Mouse (Mus musculus) cerebellum, postnatal 4 days (tissue): ENCODE results near the gene Rom1.
A peak's percentile ranks its signal among the peaks of the same experiment; 100 is the strongest.
"Not testable (repeated sequence)": the region's sequence is repeated elsewhere in the genome, so short reads cannot be mapped to it uniquely, and the experiment has no call there.

ENCODE experiments used
- DNase-seq, 2 experiments: peaks; one replicate each; pipeline ENCODE4 v3.0.0; 2022; ENCODE audit warnings: low spot score in 2 of 2, mixed read lengths in 1 of 2

The Rom1 gene

DNA sequence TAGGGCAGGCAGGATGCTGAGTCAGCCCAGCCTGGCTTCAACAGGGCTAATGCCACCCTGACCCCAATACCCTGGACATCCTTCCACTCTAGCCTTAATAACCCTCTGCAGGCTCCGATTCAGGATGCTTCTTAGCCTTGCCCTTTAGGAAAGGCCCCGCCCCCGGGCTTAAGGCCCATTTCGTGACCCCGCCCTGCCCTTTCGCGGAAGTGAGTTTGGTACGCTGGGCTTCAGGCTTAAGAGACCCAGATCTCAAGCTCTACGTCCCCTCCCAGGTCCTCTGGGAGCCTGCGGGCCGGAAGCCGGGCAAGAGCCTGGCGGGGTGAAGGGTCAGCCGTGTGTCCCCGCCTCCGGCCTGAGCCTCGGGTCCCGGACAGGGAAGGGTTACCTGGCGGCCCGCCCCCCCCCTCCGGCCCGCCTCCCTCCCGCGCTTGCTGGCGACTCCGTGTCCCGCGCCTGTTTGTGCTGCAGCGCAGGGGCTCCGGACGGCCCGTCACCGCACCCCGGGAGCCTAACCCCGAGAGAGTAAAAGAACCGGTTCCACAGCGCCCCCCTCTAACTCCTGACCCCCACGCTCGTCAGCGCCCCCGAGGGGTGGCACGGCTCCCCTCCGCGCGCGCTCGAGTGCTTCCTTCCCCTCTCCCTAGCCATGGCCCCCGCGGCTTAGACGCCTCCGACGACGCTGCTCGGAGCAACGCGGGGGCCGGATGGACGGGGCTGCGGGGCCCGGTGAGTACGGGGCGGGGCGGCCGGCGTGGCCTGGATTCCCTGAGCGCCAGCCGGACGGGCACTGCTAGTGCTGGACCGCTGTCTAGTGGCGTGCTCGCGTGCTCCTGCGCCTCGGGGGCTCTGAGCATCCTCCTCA is at the start of gene Rom1, which contains the start of gene Eml3:
Rom1 (minus strand) TSS at position 133 of the 865 bp plus-strand sequence.
Eml3 (plus strand) TSS at position 329 of the 865 bp plus-strand sequence.
- peak in 1 of 2 experiments; percentile 64 for DNase-seq

DNA sequence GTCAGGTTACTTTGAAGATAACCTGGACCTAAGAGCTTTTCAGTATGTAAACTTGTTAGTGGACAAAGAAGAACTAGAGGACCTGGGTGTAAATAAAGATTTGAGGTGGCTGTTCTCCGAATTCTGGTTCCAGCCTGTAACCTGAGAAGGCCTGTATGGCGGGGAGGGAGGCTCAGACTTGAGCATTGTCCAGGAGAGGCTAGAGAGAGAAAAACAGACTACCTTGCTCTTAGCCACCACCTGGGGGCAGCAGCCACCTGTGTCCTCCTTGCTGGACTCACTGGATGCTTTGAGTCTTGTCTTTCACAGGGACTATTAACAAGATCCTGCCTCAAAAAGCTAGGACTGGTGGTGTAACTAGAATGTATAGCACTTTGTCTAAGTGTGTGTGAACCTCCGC is 47.4 kb upstream of the Rom1 start:
- DNase-seq: no peak

DNA sequence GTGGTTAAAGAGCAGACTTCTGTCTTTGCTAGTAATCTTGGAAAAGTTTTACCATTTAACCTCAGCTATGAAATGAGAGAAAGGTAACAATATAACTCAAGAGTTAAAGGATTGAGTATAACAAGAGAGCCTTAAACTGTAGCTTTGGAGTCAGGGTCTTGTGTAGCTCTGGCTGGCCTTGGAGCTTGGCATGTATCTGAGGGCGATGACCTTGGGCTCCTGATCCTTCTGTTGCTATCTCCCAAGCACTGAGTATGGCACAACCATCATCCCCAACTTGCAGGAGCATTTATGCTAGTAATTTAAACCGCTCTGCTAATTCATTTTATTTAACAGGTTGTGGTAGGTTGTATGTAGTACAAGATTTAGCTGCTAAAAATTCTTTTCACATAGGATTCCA is 46.3 kb upstream of the Rom1 start:
- DNase-seq: no peak

DNA sequence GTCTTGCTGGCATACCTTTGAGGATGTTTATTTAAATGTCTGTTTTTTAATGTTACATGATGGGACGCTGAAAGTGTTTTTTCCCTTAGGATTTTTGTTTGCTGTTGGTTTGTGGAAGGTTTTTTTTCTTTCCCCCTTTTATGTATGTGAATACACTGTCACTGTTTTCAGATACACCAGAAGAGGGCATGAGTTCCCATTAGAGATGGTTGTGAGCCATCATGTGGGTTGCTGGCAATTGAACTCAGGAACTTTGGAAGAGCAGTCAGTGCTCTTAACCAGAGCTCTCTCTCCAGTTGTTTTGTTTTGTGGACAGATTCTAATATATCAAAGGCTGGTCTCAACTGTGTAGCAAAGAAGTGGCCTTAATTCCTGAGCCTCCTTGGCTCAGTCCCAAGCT is 45.5 kb upstream of the Rom1 start:
- DNase-seq: no peak

DNA sequence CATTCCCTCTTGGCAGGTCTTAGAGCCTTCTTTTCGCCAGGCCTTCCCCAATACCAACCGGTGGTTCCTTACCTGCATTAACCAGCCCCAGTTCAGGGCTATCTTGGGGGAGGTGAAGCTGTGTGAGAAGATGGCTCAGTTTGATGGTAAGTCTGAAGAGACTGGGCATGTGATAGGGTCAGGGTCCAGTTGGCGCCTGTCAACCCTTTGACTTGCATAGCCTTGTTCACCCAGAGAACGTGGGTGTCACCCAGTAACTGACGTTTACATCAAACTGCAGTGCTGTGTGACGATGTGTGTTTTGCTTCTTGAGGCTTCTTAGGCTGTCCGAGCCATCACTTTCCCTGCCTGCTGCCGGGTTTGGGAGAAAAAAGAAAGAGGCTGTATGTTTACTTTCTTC is 43.3 kb upstream of the Rom1 start:
- DNase-seq: not testable (repeated sequence)

DNA sequence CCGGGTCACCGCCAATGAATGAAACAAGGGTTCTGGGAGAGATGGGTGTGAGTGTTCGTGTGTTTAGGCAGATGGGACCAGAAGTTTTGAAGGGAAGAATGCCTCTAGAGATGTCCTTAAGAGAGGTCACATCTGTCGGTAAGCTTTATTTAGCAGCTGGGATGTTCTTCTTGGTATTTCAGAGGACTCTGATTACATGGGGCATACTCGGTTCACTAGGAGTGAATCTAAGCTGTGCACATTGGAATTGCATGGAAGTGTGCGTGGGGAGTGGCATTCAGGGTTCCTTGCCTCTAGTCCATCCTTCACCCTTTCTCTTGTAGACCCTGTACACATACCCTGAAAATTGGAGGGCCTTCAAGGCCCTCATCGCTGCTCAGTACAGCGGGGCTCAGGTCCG is 38.7 kb upstream of the Rom1 start:
- DNase-seq: no peak

DNA sequence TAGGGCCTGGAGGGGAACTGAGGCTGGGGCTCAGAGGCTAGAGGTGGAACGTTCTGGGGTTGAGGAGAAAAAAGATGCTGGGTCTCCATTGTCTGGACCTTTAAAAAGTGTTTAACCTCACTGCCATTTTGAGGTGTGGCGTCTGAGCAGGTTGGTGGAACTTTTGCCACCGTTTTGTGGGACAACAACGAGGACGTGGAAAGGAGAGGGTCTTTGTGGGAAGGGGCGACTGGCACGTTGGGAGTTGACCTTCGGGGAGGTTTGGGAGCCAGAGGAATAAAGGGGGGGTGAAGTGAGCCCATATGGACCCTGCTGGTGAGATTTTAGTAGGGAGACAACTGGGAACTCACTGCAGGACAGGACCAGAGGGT is 38.2 kb upstream of the Rom1 start:
- DNase-seq: no peak

DNA sequence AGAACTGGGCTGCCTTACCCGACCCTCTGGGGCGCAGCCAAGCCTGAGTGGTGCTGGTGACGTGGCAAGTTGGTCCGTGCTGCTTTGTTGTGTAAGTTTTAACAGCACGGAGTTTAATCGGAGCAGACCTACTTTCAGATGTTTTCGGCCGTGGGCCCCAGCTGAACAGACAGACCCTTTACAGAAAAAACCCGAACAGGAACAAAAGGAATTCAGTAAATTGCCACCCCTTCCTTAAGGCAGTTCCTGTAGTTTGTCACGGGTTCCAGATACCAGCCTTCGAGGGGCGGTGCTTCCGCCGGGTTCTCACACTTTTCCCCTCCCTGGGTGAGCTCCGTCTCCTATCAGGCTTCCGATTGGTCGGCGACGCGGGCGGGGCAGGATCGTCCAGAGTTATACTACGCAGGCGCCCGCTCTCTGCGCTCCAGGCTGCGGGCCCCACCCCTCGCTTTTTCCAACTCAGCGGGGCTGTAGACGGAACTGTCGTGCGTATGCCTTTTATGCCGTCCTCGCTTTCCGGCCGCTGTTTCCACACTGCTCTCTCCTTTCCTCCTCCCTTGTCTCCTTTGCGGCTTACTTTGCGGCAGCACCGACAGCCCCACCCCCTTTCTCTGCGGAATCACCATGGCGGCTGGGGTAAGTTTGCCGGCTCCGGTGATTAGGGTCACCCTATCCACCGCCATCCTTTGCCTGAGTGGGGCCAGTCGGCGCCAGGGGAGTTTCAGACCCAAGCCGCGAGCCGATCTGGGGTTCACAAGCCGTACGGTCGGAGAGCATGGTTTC is 37.6 kb upstream of the Rom1 start, which contains the start of gene Eef1g:
Eef1g (plus strand) TSS at position 452 of the 783 bp plus-strand sequence.
- peak; percentile 91 to 97 for DNase-seq

DNA sequence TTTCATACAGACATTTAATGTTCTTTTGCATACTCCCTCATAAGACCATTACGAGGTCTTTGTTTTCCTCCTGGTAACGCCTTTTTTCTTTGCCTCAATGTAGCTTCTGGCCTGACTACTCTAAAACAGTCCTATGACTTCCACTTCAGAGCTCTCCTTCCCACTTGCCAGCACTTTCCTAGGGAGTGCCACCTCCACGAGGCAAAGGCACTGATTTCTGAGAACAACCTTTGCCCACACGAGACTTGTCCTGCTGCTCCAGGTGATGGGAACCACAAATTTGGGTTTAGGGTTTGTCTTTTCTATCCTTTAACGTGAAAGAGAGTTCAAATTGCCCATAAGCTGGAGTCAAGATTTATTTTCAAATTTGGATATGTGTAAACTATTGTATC is 37.0 kb upstream of the Rom1 start:
- no peak for DNase-seq

DNA sequence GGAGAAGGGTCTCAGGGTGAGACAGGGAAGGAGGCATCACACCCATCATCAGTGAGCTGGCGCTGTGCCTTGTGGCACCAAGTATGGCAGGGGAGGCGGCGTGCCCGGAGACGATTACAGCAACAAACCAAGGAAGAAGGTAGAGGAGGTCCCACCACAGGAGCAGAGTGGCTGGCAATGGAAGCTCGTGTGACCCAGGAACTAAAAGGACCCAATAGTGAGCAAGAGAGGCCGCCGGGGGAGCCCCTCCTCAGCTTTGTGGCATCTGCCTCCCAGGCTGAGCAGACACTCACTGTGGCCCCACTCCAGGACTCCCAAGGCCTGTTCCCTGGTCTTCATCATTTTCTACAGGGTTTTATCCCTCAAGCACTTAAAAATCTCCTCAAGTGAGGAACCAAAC is 36.6 kb upstream of the Rom1 start:
- no peak for DNase-seq

DNA sequence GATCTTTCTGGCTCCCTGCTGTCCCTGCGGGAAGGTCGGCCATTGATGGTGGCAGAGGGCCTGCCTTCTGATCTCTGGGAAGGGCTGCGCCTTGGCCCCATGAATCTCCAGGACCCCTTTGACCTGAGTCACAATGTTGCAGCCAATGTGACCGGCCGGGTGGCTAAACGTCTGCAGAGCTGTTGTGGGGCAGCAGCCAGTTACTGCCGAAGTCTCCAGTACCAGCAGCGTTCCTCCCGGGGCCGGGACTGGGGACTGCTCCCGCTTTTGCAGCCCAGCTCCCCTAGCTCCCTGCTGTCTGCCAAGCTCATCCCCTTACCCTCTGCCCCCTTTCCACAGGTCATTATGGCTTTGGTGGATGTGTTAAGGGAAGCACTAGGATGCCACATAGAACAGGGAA is 35.9 kb upstream of the Rom1 start:
- DNase-seq: no peak

DNA sequence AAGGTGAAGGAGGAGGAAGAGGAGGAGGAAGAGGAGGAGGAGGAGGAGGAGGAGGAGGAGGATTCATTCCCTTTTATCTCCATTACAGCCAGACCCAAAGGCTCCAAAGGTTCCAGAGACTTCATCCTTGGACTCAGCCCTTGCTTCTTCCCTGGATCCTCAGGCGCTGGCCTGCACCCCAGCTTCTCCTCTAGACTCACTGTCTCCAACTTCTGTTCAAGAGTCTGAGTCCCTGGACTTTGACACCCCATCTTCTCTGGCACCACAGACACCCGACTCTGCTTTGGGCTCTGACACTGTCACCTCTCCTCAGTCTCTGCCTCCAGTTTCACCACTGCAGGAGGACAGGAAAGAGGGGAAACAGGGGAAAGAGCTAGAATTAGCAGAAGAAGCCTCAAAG is 33.1 kb upstream of the Rom1 start:
- DNase-seq: no peak

DNA sequence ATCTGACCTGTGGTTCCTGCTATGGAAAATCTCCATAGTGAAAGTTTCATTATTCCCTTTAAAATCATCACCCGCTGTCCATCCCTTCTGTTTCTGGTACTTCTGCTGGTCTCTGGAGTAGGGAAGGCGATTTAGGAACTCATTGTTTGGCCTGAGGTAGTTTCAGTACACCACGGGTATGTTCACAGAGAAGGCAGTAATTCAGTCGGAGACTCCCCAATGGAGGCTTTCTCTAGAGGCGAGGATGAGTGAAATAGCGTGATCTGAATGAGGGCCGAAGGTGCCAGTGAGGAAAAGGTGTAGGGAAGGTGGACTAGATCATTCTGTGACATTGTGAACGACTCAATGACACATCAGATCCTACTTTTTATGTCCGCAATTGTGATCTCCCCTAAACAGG is 25.0 kb upstream of the Rom1 start:
- DNase-seq: no peak

DNA sequence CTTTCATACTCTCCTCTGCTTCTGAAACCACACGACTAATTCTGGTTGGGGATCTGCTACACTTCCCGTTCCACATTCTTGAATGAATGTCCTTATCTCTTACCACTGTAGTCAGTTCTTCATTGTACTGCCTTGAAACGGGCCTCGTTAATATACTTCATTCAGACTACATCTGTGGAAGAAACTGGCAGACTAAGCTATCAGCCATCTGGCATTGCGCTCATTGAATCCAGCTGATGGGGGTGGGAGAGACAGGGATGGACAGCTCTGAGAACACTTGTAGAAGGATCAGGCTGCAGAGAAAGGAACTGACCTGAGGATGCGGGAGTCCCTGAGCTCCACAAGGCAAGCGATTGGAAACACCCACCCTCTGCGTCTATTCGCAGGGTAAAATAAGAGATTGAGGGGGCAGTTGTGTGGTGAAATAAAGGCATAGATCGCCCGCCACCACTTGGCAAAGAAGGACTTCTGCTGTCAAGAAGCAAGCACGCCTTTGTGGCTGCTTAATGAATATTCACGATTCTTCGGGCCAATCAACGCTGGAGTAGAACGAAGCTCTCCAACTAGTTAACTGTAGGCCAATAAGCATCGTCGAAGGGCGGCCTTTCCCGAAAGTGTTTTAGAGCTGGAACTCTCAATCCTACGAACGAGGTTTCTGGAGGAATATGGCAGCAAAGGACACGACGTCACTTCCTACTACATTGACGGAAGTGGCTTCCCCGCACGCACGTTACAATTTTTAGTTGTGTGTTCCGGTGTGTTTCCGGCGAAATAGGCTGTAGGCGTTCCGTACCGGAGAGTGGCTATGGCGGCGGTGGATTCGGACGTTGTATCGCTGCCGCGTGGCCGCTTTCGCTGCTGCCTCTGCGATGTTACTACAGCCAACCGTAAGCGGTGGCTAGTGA is 24.2 kb upstream of the Rom1 start, which contains the start of gene Tut1:
Tut1 (plus strand) TSS at position 713 of the 905 bp plus-strand sequence.
- DNase-seq: peak; percentile 69 to 88

DNA sequence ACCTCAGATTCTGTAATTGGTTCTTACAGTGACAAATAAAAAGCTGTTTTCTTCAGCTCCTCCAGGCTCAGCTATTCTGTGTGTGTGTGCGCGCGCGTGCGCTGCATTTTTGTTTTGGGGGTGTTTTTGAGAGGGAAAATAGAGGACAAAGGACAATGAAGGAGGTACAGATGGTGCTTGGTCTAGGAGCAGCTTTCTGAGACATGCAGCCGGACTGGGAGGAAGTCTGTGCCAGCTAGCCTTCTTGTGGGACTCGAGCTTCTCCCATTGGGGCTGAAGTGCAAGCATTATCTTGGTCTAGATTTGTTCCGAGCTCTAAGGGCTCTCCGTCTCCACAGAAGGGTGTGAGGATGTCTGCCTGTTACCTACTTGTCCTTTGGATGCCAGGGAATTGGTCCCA is 23.1 kb upstream of the Rom1 start:
- no peak for DNase-seq

DNA sequence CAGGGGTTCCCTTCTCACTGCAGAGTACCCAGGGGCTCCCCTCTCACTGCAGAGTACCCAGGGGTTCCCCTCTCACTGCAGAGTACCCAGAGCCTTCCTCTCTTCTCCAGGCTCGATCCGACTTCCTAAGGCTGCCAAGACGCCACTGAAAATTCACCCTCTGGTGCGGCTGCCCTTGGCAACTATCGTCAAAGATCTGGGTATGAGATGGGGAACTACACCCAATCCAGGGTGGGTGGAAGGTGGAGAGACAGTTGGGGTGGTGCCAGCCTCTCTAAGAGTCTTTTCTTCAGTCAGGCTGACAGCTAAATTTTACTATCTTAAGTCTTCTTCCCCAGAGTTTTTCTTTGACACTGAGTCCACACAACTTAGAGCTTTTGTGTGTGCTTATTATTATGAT is 21.0 kb upstream of the Rom1 start:
- DNase-seq: no peak

DNA sequence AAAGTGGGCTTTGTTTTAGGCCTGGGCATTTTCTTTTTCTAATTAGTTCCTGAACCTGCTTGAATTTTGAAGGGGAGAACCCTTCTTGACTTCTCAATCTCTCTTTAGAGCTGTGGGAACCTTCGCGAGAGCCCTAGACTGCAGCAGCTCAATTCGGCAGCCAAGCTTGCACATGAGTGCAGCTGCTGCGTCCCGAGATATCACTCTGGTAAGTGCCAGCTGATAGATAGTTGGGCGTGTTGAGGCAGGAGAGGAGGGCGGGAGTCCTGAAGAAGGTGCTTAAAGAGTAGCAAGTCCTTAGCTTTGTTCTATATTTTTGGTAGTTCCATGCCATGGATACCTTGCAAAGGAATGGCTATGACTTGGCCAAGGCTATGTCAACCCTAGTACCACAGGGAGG is 17.8 kb upstream of the Rom1 start:
- no peak for DNase-seq

DNA sequence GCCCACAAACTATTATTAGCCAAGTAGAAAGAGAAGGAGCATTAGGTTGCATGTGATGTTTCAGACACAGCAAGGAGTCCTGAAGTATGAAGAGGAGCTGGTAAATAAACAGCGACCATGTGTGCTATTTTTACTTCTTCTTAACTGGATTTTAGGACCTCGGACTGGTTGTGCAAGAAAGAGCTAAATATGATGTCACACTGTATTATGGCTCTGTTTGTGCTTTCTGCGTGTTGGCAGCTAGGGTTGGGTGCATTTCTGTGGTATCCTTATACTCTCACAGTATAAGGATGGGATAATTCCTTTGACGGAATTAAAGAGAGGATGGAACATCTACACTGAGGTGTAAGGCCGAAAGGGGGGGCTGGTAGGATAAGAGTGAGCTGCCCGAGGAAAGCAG is 16.1 kb upstream of the Rom1 start:
- no peak for DNase-seq

DNA sequence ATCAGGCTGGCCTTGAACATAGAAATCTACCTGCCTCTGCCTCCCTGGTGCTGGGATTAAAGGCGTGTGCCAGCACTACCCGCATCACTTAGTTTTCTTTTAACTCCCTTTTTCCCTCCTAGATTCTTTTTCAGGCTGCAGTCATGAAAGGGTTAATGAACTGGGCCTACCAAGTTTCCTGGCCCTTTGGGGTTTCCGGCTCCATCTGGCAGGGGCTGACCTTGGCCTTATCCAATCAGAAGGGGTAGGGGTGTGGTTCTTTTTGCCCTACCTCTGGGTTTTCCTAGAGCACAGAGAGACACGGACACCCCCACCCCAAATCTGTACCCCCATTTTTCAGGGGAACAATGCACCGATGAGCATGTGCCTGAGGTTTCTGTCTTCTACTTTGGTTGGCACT is 15.6 kb upstream of the Rom1 start:
- peak in 1 of 2 experiments; percentile 72 for DNase-seq

DNA sequence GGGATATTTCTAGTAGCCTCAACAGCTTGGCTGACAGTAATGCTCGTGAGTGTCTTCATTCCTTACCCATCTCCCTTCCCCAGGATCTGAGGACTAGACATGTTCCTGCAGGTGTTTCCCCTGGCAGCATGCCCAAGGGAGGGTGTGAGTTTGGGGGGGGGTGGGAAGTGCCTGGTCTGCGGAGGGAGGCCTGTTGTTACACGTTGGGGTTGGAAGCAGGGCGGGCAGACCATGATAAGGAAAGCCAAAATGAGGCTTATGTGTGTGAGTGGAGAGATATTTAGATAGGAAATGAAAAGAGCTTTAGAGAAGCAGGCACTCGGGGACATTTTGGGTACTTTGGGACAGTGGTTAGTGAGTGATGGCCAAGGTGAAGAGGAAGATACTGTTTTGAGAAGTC is 14.9 kb upstream of the Rom1 start:
- no peak for DNase-seq

DNA sequence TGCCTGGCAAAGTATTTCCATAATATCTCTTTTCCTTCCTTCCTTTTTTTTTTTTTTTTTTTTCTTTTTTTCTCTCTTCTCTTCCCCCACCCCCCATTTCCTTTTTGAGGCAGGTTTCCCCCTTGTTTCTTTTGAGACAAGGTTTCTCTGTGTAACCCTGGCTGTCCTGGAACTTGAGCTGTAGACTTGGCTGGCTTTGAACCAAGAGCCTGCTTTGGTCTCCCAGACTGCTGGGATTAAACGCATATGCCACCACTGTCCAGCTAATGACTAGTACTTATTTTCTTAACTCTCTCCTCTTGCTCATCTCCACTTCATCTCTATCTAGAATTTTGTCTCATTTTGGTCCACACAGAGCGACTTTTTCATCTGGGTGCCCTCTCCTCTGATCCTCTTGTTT is 13.9 kb upstream of the Rom1 start:
- no peak for DNase-seq
